Comparison of ENCODE assay signal across 16 mouse cellular contexts in genomic region chr9:122215118-122215517, GRCm38 (mm10).
"Had no signal": no experiment of that assay in that cellular context is flagged by ENCODE, and none has a peak within 500 bp of the region (broad histone marks: within the 10 kb centered on the region; RNA-seq: fewer than 3 reads in every experiment).

No protein-coding gene starts in this region.

- H3K27me3 ChIP-seq: neural tube, embryonic 12.5 days; neural tube, embryonic 13.5 days; neural tube, embryonic 15.5 days; stomach, embryonic 15.5 days had no signal

- H3K4me2 ChIP-seq: neural tube, embryonic 12.5 days; neural tube, embryonic 13.5 days; neural tube, embryonic 15.5 days; stomach, embryonic 15.5 days had no signal

- H3K4me3 ChIP-seq: neural tube, embryonic 12.5 days; neural tube, embryonic 13.5 days; neural tube, embryonic 15.5 days; stomach, embryonic 15.5 days had no signal

- H3K36me3 ChIP-seq: neural tube, embryonic 12.5 days; neural tube, embryonic 13.5 days; neural tube, embryonic 15.5 days; stomach, embryonic 15.5 days had no signal

- DNase-seq: retina, postnatal 1 day; right cerebral cortex, adult 18-20 months; right cerebral cortex, postnatal 14 days; right cerebral cortex, postnatal 25 days; right cerebral cortex, postnatal 4 days; spleen, adult 18-20 months; thymus, adult 18-20 months; thymus, adult 2 months; thymus, postnatal 14 days; thymus, postnatal 25 days; thymus, postnatal 36 days; thymus, postnatal 4 days had no signal
